Mouse (Mus musculus): ENCODE measurements around the gene Eftud2.

The Eftud2 gene

GRCm38 (mm10) chr11:102814881-102815280 is 65.9 kb downstream of the Eftud2 start:
- no peak for DNase-seq

GRCm38 (mm10) chr11:102810721-102811485 is 69.9 kb downstream of the Eftud2 start:
- DNase-seq = no peak

GRCm38 (mm10) chr11:102808246-102808645 is 72.5 kb downstream of the Eftud2 start:
- DNase-seq = no peak

GRCm38 (mm10) chr11:102803453-102803852 is 77.3 kb downstream of the Eftud2 start:
- no peak for DNase-seq

- DNase-seq = no peak
Measured at GRCm38 (mm10) chr11:102794157-102794556, 86.6 kb downstream of the Eftud2 start.

- DNase-seq = no peak
Measured at GRCm38 (mm10) chr11:102791682-102792445, 88.9 kb downstream of the Eftud2 start.
